In the genomic region with DNA sequence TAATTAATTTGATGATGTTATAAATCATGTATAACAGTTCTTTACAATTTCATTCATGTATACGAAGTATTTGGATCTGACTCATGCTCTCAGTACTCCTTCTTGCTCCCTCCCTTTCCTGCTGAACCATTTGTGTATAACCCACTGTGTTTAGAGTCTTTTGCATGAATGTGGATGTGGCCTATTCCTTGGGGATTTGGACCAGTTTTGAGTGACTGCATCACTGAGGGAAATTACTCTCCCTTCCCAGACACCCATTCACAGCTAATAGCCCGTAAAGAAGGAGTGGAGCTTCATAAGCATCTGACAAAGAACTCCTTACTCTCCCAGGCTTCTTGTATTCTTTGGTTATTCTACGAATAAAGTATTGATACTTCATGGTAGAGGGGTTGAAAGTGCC, we compare ENCODE assay signal across 20 mouse cellular contexts.
DNase-seq lines count a peak whose midpoint lies in the region; ATAC-seq lines count a peak whose summit lies in the region.
"Had no signal": no experiment of that assay in that cellular context is flagged by ENCODE, and none has a peak within 500 bp of the region (broad histone marks: within the 10 kb centered on the region; RNA-seq: fewer than 3 reads in every experiment).

No protein-coding gene starts in this region.

- no peak overlapping the region for H3K4me2 ChIP-seq in forebrain, embryonic 12.5 days
- H3K4me2 ChIP-seq in midbrain, embryonic 12.5 days (replicated peaks): no peak overlapping the region
- no peak overlapping the region for H3K4me2 ChIP-seq in midbrain, embryonic 16.5 days (ENCODE audit: low read length)
- no peak overlapping the region for H3K4me2 ChIP-seq in forebrain, embryonic 13.5 days
- H3K4me2 ChIP-seq: embryonic facial prominence, embryonic 12.5 days had no signal

- no peaks in the 10 kb centered on the region for H3K9me3 ChIP-seq in forebrain, embryonic 12.5 days
- H3K9me3 ChIP-seq in forebrain, embryonic 10.5 days: no peaks in the 10 kb centered on the region
- H3K9me3 ChIP-seq in midbrain, embryonic 12.5 days: no peaks in the 10 kb centered on the region
- H3K9me3 ChIP-seq in midbrain, embryonic 16.5 days (replicated peaks; ENCODE audit: control insufficient read depth, low read length, poor library complexity, severe bottlenecking): no peaks in the 10 kb centered on the region
- no peaks in the 10 kb centered on the region for H3K9me3 ChIP-seq in forebrain, embryonic 13.5 days (replicated peaks)
- H3K9me3 ChIP-seq: embryonic facial prominence, embryonic 12.5 days had no signal

- WGBS in forebrain, embryonic 12.5 days: 15% methylated on average over 3 of the region's 3 CpGs
- WGBS in forebrain, embryonic 10.5 days: 47% methylated on average over 3 of the region's 3 CpGs
- WGBS in midbrain, embryonic 12.5 days: 35% methylated on average over 3 of the region's 3 CpGs
- WGBS in midbrain, embryonic 16.5 days: 28% methylated on average over 3 of the region's 3 CpGs
- 16% methylated on average over 3 of the region's 3 CpGs for WGBS in forebrain, embryonic 13.5 days

- 0 out of 2 replicates have a peak overlapping the region, but pooled peaks have one; percentile 19 for H3K27ac ChIP-seq in forebrain, embryonic 12.5 days
- H3K27ac ChIP-seq in forebrain, embryonic 10.5 days: no peak overlapping the region
- no peak overlapping the region for H3K27ac ChIP-seq in midbrain, embryonic 12.5 days (replicated peaks)
- H3K27ac ChIP-seq in midbrain, embryonic 16.5 days (ENCODE audit: low read length): no peak overlapping the region
- no peak overlapping the region for H3K27ac ChIP-seq in forebrain, embryonic 13.5 days
- H3K27ac ChIP-seq: embryonic facial prominence, embryonic 12.5 days; gastrocnemius, adult 2 months; kidney, postnatal 0 days; stomach, postnatal 0 days had no signal

- H3K9ac ChIP-seq in forebrain, embryonic 12.5 days: no peak overlapping the region
- no peak overlapping the region for H3K9ac ChIP-seq in midbrain, embryonic 12.5 days (replicated peaks)
- H3K9ac ChIP-seq in midbrain, embryonic 16.5 days (ENCODE audit: low read depth, low read length): no peak overlapping the region
- no peak overlapping the region for H3K9ac ChIP-seq in forebrain, embryonic 13.5 days
- H3K9ac ChIP-seq: embryonic facial prominence, embryonic 12.5 days had no signal

- peak; percentile 62 for ATAC-seq in forebrain, embryonic 12.5 days (ENCODE audit: low FRiP score)
- 0 out of 2 replicates have a peak, but pooled peaks have one; percentile 49 for ATAC-seq in midbrain, embryonic 12.5 days (ENCODE audit: low FRiP score, low read depth)
- no peak for ATAC-seq in midbrain, embryonic 16.5 days
- peak; percentile 70; the same call in 1 of the 2 replicates for ATAC-seq in forebrain, embryonic 13.5 days
- ATAC-seq in granulocyte monocyte progenitor cell, adult 5-6 weeks (replicated peaks; ENCODE audit: poor library complexity, severe bottlenecking): no peak
- ATAC-seq: CD4-positive, CD25-positive, alpha-beta regulatory T cell, adult 4 months; inflammation-experienced regulatory T-cells, adult 6 months had no signal

- H3K4me1 ChIP-seq in forebrain, embryonic 12.5 days: peaks cover 16% of the 10 kb centered on the region
- peaks cover 32% of the 10 kb centered on the region for H3K4me1 ChIP-seq in forebrain, embryonic 10.5 days
- peaks cover 6% of the 10 kb centered on the region; the same call in 1 of the 2 replicates for H3K4me1 ChIP-seq in midbrain, embryonic 12.5 days
- no peaks in the 10 kb centered on the region for H3K4me1 ChIP-seq in midbrain, embryonic 16.5 days (ENCODE audit: control insufficient read depth, insufficient read depth, low read length)
- H3K4me1 ChIP-seq in forebrain, embryonic 13.5 days: peaks cover 29% of the 10 kb centered on the region
- H3K4me1 ChIP-seq: embryonic facial prominence, embryonic 12.5 days had no signal

- H3K27me3 ChIP-seq in forebrain, embryonic 12.5 days: no peaks in the 10 kb centered on the region
- H3K27me3 ChIP-seq in forebrain, embryonic 10.5 days (ENCODE audit: poor library complexity, severe bottlenecking): no peaks in the 10 kb centered on the region
- no peaks in the 10 kb centered on the region for H3K27me3 ChIP-seq in midbrain, embryonic 12.5 days
- no peaks in the 10 kb centered on the region for H3K27me3 ChIP-seq in midbrain, embryonic 16.5 days (ENCODE audit: control insufficient read depth, insufficient read depth, low read depth, low read length)
- no peaks in the 10 kb centered on the region for H3K27me3 ChIP-seq in forebrain, embryonic 13.5 days
- H3K27me3 ChIP-seq: embryonic facial prominence, embryonic 12.5 days had no signal

- no peak for DNase-seq in forebrain, embryonic 10.5 days (ENCODE audit: extremely low spot score, low spot score)
- peak; percentile 21 for DNase-seq in Muller cell, postnatal 12 days (ENCODE audit: inconsistent ontology term)
- no peak for DNase-seq in right cerebral cortex, adult 18-20 months
- DNase-seq: adrenal gland, postnatal 25 days; cerebellum, adult 9-10 months; gastrocnemius, adult 2 months; heart, postnatal 4 days; kidney, adult 2 months; lung, postnatal 4 days; thymus, adult 2 months had no signal

- H3K4me3 ChIP-seq in forebrain, embryonic 12.5 days (replicated peaks): no peak overlapping the region
- H3K4me3 ChIP-seq in forebrain, embryonic 10.5 days: no peak overlapping the region
- H3K4me3 ChIP-seq in midbrain, embryonic 12.5 days: no peak overlapping the region
- H3K4me3 ChIP-seq in midbrain, embryonic 16.5 days (ENCODE audit: low read depth, low read length): no peak overlapping the region
- no peak overlapping the region for H3K4me3 ChIP-seq in forebrain, embryonic 13.5 days
- H3K4me3 ChIP-seq: embryonic facial prominence, embryonic 12.5 days; gastrocnemius, adult 2 months had no signal

- H3K36me3 ChIP-seq in forebrain, embryonic 12.5 days (replicated peaks): no peaks in the 10 kb centered on the region
- H3K36me3 ChIP-seq in forebrain, embryonic 10.5 days (replicated peaks): no peaks in the 10 kb centered on the region
- no peaks in the 10 kb centered on the region for H3K36me3 ChIP-seq in midbrain, embryonic 12.5 days
- H3K36me3 ChIP-seq in midbrain, embryonic 16.5 days (ENCODE audit: control insufficient read depth, insufficient read depth, low read length): no peaks in the 10 kb centered on the region
- no peaks in the 10 kb centered on the region for H3K36me3 ChIP-seq in forebrain, embryonic 13.5 days (ENCODE audit: poor library complexity, severe bottlenecking)
- H3K36me3 ChIP-seq: embryonic facial prominence, embryonic 12.5 days had no signal

Comparison
In these comparisons a context has a peak if more than half of its experiments do, and no peak if none do; other contexts are left out.
1. ATAC-seq: peak in forebrain, embryonic 12.5 days (single experiment), midbrain, embryonic 12.5 days (single experiment) and forebrain, embryonic 13.5 days (single experiment); none in midbrain, embryonic 16.5 days (single experiment) and granulocyte monocyte progenitor cell, adult 5-6 weeks (single experiment).